Mouse (Mus musculus) left cerebral cortex, adult 18-20 months (tissue): Measurements from ENCODE around the gene Gm5129. TPM values are rescaled to one million over a fixed set of nuclear protein-coding genes. Genes with fewer than 3 reads are reported as not detected.
A peak's percentile ranks its signal among the peaks of the same experiment; 100 is the strongest.
"Not testable (repeated sequence)": the region's sequence is repeated elsewhere in the genome, so short reads cannot be mapped to it uniquely, and the experiment has no call there.

ENCODE experiments used
- DNase-seq, 2 experiments: peaks; one replicate each; pipeline ENCODE4 v3.0.0; 2021 to 2022; ENCODE audit warnings: low spot score in 2 of 2, mixed read lengths in 1 of 2
- total RNA-seq, 2 experiments: library from RNA; stranded (reverse); gene quantifications; 2 replicates each; pipeline ENCODE4 v1.2.3; 2021

The Gm5129 gene
- total RNA-seq, 2 experiments from 2014 or later, result not detected

DNA sequence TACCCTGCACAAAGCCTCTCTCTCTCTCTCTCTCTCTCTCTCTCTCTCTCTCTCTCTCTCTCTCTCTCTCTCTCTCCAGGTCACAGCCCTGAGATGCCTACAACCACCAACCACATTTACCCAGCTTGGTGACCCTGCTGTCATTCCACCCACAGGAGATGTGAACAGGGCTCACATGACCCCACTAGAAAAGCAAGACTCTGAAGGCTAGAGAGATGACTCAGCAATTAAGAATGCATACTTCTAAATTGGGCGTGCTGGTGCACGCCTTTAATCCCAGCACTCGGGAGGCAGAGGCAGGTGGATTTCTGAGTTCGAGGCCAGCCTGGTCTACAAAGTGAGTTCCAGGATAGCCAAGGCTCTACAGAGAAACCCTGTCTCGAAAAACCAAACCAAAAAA lies 9.7 kb downstream of the Gm5129 start:
- DNase-seq, result not testable (repeated sequence)

DNA sequence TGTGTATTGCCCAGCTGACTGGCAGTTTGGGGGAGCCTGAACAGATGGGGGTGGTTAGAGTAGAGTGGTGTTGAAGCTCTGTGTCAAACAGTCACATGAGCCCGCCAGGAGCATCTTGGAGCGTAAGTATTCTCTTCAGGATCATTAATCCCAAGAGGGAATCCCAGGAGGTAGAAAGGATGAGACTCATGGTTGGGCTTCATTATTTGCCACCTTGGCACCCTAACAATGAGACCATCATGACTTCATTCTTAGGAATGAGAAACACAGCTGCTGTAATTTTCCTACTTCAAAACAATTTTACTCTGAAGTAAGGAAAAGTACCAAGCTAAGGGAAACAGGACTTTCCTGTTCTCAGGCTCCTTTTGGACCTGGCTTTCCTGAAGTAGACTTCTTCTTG lies 10.4 kb downstream of the Gm5129 start:
- DNase-seq, result no peak

DNA sequence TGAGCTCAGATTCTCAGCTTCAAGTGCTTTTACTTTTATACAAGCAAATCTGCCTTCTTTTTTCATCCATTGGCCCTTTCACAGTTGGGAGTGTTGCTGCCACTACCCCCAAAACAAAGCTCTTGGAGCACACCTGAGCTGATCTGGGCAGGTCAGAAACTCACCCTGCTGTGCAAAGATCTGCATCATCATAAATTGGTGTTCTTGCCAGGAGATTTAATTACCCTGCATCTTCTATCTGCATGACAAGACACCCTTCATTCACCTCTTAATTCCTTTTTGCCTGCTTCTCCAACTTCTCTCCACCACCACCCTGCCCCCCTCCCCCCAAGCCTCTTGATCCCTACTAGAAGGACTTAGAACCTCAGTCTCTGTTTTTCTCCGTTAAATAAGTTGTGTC lies 14.6 kb downstream of the Gm5129 start:
- no peak for DNase-seq

DNA sequence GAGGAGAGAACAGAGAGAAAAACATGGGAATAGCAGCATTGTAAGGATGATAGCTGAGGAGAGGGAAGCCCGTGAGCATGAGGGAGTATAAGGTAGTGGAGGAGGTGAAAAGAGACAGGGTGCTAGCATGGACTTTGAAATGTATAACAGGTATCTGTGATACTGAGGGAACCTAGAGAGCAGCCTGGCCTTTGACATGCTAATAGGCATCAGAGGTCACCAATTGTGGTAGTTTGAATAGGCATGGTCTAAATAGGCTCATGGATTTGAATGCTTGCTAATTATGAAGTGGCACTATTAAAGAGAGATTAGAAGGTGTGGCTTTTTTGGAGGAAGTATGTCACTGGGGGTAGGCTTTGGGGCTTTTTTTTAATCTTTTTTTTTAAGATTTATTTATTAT lies 22.8 kb downstream of the Gm5129 start:
- no peak for DNase-seq

DNA sequence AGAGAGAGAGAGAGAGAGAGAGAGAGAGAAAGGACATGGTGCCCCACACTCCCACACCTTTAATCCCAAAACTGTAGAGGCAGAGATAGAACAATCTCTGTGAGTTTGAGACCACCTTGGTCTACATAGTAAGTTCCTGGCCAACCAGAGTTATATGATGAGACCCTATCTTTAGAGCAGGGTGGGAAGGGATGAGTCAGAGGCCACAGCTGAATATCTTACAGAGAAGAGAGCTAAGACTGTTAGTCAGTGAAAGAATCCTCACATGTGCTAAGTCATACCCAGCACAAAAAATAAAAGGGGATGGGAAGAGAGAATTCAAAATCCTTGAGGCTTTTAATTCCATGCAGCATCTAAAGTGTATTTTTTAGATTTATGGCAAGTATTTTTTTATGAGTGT lies 24.1 kb downstream of the Gm5129 start:
- no peak for DNase-seq

DNA sequence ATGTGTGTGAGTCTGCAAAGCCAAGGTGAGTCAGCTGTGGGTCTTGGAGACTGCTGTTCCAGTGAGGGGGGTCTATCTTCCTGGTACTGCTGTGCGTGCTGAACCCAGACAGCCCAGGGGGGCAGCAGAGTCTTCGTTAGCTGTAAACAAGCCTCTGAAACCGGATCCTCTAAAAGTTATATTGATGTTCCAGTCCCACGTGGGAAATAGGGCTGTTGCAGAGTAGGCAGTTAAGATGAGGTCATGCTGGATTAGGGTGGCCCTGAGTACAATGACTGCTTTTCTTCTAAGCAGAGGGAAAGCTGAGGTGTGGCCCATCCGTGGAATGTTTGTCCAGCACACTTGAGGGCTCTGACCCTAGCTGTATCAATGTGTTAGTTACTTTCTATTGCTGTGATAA lies 27.5 kb downstream of the Gm5129 start:
- DNase-seq, result no peak

DNA sequence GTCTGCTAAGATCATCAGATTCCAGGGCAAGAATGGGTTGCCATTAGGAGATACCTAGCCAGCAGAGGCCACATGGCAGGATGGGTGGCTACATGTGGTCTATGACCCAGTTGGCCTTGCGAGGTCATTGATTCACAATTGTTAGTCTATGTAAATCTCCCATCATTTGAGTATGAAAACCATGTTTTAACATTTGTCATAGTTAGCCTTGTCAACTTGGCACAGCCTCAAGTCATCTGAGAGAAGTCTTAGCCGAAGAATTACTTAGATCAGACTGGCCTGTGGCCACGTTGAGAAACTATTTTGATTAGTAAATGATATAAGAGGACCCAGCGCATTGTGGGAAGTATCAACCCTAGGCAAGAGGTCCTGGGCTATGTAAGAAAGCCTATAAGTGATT lies 28.5 kb downstream of the Gm5129 start:
- DNase-seq, result no peak

DNA sequence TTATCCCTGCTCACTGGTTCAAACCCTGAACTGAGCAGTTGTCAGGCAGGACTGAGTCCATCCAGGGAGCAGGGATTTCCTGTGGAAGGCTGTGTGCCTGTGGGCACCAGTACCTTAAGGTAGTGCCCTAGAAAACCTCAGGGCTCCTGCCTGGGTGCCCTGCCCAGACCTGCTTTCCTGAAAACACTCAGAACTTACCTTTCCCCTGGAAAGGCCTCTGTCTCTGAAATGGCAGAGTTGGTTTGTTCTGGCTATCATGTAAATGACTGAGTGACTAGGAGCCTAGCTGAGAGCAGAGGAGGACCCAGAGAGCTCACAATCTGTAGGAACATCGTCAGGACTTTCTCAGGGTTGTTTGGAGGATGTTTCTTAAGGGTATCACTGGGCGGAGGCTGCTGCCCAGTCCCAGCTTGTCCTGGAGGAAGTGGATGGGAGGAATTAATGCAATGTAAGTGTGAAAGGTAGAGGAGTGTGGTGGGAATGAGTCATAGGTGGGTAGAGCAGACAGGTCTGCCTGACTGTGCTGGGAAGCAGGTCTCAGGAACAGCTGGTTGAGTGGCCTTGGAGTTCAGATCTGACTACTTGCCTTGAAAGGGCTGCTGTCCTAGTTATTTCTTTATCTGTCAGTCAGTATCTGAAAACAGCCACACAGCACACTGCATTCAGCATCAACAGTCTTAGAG lies 36.1 kb downstream of the Gm5129 start:
- DNase-seq, result peak in 1 of 2 experiments; percentile 13

DNA sequence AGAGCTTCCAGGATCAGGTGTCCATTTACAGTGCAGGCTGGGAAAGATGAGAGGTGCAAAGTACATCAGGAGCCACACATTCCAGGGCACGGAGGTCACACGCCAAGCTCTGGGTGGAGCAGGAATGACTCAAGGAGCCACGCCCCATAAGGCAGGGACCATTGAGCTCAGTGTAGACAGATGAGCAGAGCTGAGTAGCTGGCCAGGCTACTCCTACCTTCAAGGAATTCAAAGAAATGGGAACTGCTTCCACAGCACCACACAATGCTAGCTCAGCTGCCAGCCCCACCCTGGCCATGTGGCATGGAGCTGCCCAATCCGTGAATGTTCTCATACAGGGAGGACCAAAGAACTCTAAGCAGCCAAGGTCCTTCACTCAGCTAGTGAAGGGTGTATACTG lies 37.2 kb downstream of the Gm5129 start:
- DNase-seq, result no peak

DNA sequence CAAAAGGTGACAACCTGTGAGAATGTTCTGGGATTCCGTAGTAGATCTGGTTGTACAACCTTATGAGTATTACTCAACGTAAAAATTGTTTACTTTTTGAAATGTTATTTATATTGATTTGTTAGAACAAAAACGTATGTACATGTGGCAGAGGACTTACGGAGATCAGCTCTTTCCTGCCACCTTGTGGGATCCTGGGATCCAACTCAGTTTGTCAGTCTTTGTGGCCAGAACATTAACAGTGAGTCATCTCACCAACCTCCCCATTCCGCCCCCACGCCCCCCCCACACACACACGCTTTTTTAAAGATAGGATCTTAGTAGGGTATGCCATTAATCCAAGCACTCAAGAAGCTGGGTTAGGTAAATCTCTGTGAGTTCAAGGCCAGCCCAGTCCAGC lies 47.4 kb downstream of the Gm5129 start:
- no peak for DNase-seq

DNA sequence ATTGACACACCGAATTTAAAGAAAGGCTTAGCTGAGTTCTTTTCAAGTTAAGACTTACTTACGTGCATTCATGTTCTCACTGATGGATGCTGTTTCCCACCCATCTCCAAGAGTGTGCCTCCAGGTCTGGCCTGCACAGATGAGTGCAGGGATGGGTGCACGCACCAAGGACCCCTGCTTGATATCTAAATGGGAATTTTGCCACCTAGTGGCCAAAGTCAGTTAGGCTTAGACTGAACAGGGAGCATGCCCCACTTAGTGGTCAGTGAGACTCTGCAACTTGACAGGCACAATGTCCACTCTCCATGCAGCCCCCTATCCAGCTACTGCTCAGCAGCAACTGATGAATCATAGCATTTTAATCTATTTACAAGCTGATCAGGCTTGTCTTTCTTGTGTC lies 48.1 kb downstream of the Gm5129 start:
- DNase-seq, result peak in 1 of 2 experiments; percentile 23

Other genes with a start within 250 kb of the Gm5129 start
- gene Ube3c, start 166.7 kb downstream of the Gm5129 start, total RNA-seq, result 10 to 100 TPM; 68.2 to 74.1 TPM
- gene Dnajb6, start 248 bp downstream of the Gm5129 start, total RNA-seq, result 100 to 1,000 TPM; 156 to 163 TPM